Mouse (Mus musculus) monocyte, adult 2 months (primary cell): ENCODE data around the gene Zfp324.

Source experiments
- DNase-seq, 2 experiments: peaks; one replicate each; pipeline ENCODE4 v3.0.0; 2022; ENCODE audit warnings: low spot score in 2 of 2, low read depth in 1 of 2

Zfp324 gene

GRCm38 (mm10) chr7:12966104-12966845 lies 637 bp downstream of the Zfp324 start:
- DNase-seq: no peak

- no peak for DNase-seq
These were observed 5.3 kb downstream of the Zfp324 start for GRCm38 (mm10) chr7:12970906-12971305.

GRCm38 (mm10) chr7:12977682-12978389 lies 12.2 kb downstream of the Zfp324 start, which contains the start of gene Zfp446:
Gene Zfp446, plus strand, starts transcription at chr7:12977848.
- peak; percentile 95 to 96 for DNase-seq

GRCm38 (mm10) chr7:12978931-12979722 lies 13.5 kb downstream of the Zfp324 start:
- no peak for DNase-seq

- no peak for DNase-seq
These were observed 14.1 kb downstream of the Zfp324 start for GRCm38 (mm10) chr7:12979776-12980175.

- DNase-seq: no peak
These were observed 14.7 kb downstream of the Zfp324 start for GRCm38 (mm10) chr7:12980291-12980690.

- DNase-seq: no peak
These were observed 20.1 kb downstream of the Zfp324 start for GRCm38 (mm10) chr7:12985724-12986123.

- no peak for DNase-seq
These were observed 21.3 kb downstream of the Zfp324 start for GRCm38 (mm10) chr7:12986906-12987305.

- DNase-seq: no peak
These were observed 22.0 kb downstream of the Zfp324 start for GRCm38 (mm10) chr7:12987409-12988189.

GRCm38 (mm10) chr7:12992222-12992621 lies 26.6 kb downstream of the Zfp324 start:
- DNase-seq: no peak

GRCm38 (mm10) chr7:12993148-12993547 lies 27.5 kb downstream of the Zfp324 start:
- no peak for DNase-seq

GRCm38 (mm10) chr7:12995862-12996261 lies 30.2 kb downstream of the Zfp324 start:
- DNase-seq: no peak

- DNase-seq: no peak
These were observed 31.6 kb downstream of the Zfp324 start for GRCm38 (mm10) chr7:12997230-12997629.

GRCm38 (mm10) chr7:12998053-12998452 lies 32.4 kb downstream of the Zfp324 start, which contains the start of gene Slc27a5:
Gene Slc27a5, minus strand, starts transcription at chr7:12998192.
- DNase-seq: no peak

GRCm38 (mm10) chr7:12998851-12999250 lies 33.2 kb downstream of the Zfp324 start, which contains the start of gene Trim28:
Gene Trim28, plus strand, starts transcription at chr7:12999114.
- no peak for DNase-seq

- DNase-seq: no peak
These were observed 35.9 kb downstream of the Zfp324 start for GRCm38 (mm10) chr7:13001584-13001983.

GRCm38 (mm10) chr7:13003380-13003779 lies 37.7 kb downstream of the Zfp324 start:
- no peak for DNase-seq

- DNase-seq: no peak
These were observed 40.4 kb downstream of the Zfp324 start for GRCm38 (mm10) chr7:13006011-13006410.

- no peak for DNase-seq
These were observed 40.9 kb downstream of the Zfp324 start for GRCm38 (mm10) chr7:13006531-13006930.

GRCm38 (mm10) chr7:13007341-13008092 lies 41.9 kb downstream of the Zfp324 start:
- DNase-seq: no peak
